Mouse (Mus musculus) embryonic facial prominence, embryonic 15.5 days (tissue): ENCODE measurements at regions not wholly inside any gene's neighbourhood (a gene's known extent, or its start where the extent isn't known, plus 50 kb on each side); places are given as distances from the start of the nearest gene placed in this dataset.

Experiments
- ATAC-seq: fragments of 200-750 bp; cut with Nextera tagmentation; 2 replicates; pipeline ENCODE4 v1.8.0; 2017; ENCODE audit warnings: low read depth, moderate TSS enrichment; ENCODE audit not compliant: insufficient number of reproducible peaks, low FRiP score, low TSS enrichment
- H3K27ac ChIP-seq: fragments of 300-500 bp; sonication (generic); replicated peaks from 2 replicates; pipeline ENCODE4 v1.5.1; 2015; ENCODE audit warnings: mild to moderate bottlenecking, inconsistent platforms
- H3K27me3 ChIP-seq: fragments of 300-500 bp; sonication (generic); 2 replicates; pipeline ENCODE4 v1.6.1; 2015; ENCODE audit warnings: inconsistent platforms
- H3K36me3 ChIP-seq: fragments of 300-500 bp; sonication (generic); 2 replicates; pipeline ENCODE4 v1.6.1; 2015; ENCODE audit warnings: mild to moderate bottlenecking, inconsistent platforms
- H3K4me1 ChIP-seq: fragments of 300-500 bp; sonication (generic); 2 replicates; pipeline ENCODE4 v1.6.1; 2015; ENCODE audit warnings: inconsistent platforms
- H3K4me2 ChIP-seq: fragments of 300-500 bp; sonication (generic); replicated peaks from 2 replicates; pipeline ENCODE4 v1.6.1; 2015; ENCODE audit warnings: mild to moderate bottlenecking, inconsistent platforms
- H3K4me3 ChIP-seq: fragments of 300-500 bp; sonication (generic); replicated peaks from 2 replicates; pipeline ENCODE4 v1.5.1; 2015; ENCODE audit warnings: mild to moderate bottlenecking, inconsistent platforms
- H3K9ac ChIP-seq: fragments of 300-500 bp; sonication (generic); 2 replicates; pipeline ENCODE4 v1.6.1; 2015; ENCODE audit warnings: inconsistent platforms
- H3K9me3 ChIP-seq: fragments of 300-500 bp; sonication (generic); replicated peaks from 2 replicates; pipeline ENCODE4 v1.6.1; 2016; ENCODE audit warnings: inconsistent platforms
- WGBS: fragments of 180-500 bp; shearing (Covaris S2); methylation state at CpG from one replicate; pipeline ENCODE4 v1.1.7; 2015; 5-methylcytosine and 5-hydroxymethylcytosine counted together

DNA sequence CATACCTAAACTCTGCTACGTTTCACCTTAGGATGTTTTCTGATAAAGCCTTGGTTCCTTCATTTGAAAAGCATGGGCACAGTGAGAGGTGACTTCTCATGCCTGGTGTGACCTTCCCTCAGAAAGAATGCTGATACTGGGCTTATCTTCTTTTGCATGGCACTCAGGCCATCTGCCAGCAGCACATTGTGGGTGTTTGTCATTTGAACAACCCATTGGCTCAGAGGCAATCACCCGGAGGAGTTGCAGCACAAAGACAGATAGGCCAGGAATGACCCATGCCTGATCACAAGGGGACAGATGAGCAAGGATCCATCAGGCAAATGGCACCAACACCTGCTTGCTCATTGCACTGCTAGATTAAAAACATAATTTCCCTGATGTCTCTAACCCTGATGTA is 572.7 kb upstream of the Fam19a5 start:
- WGBS = 81% methylated on average over 2 of the region's 2 CpGs
- H3K27me3 ChIP-seq = no peaks in the 10 kb centered on the region
- ATAC-seq = no peak
- no peaks in the 10 kb centered on the region for H3K4me1 ChIP-seq
- no peak overlapping the region for H3K9ac ChIP-seq
- no peak overlapping the region for H3K4me2 ChIP-seq
- H3K27ac ChIP-seq = no peak overlapping the region
- H3K4me3 ChIP-seq = no peak overlapping the region
- no peaks in the 10 kb centered on the region for H3K36me3 ChIP-seq
- H3K9me3 ChIP-seq = no peaks in the 10 kb centered on the region

DNA sequence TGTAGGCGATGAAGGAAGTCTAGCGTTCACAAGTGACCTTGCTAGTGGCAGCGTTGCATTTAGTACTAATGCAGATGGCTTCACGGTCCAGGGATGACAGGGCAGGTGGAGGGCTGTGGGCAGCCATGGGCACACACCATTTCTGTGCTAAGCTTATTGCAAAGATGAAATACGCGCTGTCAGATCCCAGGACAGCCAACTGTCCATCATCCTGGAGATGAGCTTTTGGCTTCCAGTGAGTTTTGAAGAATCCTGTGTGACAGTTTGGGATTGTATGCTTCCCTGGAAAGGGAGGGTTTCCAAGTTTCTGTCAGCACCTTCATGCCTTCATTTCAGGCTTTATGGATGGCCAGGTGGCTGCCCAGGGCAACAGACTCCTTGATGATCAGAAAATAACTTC is 547.9 kb upstream of the Fam19a5 start:
- Histone ChIP-seq H3K27ac (no peak overlapping the region), H3K4me3 (no peak overlapping the region), H3K27me3 (no peaks in the 10 kb centered on the region), H3K36me3 (no peaks in the 10 kb centered on the region), H3K4me1 (no peaks in the 10 kb centered on the region), H3K9ac (no peak overlapping the region), H3K9me3 (no peaks in the 10 kb centered on the region), H3K4me2 (no peak overlapping the region)
- WGBS = 88% methylated on average over 6 of the region's 6 CpGs
- no peak for ATAC-seq

DNA sequence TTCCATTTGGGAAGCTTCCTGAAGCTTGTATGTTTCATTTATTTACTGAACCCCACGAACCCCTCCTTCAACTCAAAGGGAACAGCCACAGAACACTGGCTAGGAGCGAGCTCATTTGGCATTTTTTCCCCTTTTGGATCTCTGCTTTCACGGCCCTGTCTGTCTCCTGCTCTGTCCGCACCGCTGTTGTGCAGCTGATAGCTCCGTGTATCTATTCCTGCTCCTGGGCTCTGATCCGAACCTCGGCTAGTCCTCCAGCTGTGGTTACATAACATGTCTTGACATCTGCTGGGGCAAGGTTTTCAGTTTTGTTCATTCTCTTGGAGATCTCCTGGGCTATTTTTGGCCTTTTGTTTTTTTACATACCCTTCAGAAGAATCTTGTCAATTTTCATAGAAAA is 525.1 kb upstream of the Fam19a5 start:
- H3K9me3 ChIP-seq = no peaks in the 10 kb centered on the region
- H3K27ac ChIP-seq = no peak overlapping the region
- no peaks in the 10 kb centered on the region for H3K27me3 ChIP-seq
- no peak overlapping the region for H3K4me3 ChIP-seq
- 19% methylated on average over 8 of the region's 8 CpGs for WGBS
- H3K9ac ChIP-seq = no peak overlapping the region
- H3K36me3 ChIP-seq = no peaks in the 10 kb centered on the region
- no peaks in the 10 kb centered on the region for H3K4me1 ChIP-seq
- no peak for ATAC-seq
- no peak overlapping the region for H3K4me2 ChIP-seq

DNA sequence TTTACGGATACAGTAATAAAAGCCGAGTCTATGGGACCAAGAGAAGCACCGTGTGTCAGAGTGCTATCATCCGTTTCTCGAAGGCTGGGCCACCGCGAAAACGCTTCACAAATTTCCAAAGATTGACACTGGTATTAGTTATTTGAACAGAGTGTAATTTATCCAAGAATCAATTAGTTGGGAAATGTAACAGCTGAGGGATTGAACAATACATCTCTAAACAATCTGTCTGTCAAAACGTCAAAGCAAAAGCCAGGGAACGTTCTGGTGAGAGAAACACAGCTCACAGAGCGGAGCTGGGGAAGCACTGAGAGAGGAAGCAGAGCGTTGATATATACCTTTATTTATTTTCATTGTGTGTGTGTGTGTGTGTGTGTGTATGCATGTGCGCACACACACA is 498.1 kb upstream of the Fam19a5 start:
- H3K27ac ChIP-seq = no peak overlapping the region
- no peaks in the 10 kb centered on the region for H3K36me3 ChIP-seq
- no peak overlapping the region for H3K4me3 ChIP-seq
- WGBS = 89% methylated on average over 13 of the region's 13 CpGs
- no peaks in the 10 kb centered on the region for H3K27me3 ChIP-seq
- no peak for ATAC-seq
- no peak overlapping the region for H3K9ac ChIP-seq
- H3K4me2 ChIP-seq = no peak overlapping the region
- H3K4me1 ChIP-seq = no peaks in the 10 kb centered on the region
- H3K9me3 ChIP-seq = no peaks in the 10 kb centered on the region

DNA sequence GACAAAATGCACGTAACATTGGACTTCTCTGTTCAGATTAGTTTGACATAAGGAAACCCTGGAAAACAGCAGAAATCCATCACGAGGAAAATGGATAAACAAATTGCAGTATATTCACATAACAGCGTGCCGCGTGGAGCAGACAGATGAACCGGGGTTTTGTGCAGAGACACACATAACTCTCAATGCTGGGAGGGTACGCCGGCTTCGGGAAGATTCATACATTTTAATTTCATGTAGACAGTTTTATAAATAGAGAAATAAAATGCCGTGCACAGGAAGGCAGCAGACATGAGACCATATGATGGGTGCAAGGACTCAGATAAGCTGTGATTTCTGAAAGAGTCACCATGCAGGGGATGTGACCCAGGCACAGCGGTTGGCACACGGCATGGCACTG is 489.9 kb upstream of the Fam19a5 start:
- no peak overlapping the region for H3K4me2 ChIP-seq
- no peak overlapping the region for H3K4me3 ChIP-seq
- no peaks in the 10 kb centered on the region for H3K9me3 ChIP-seq
- WGBS = 91% methylated on average over 12 of the region's 12 CpGs
- H3K27me3 ChIP-seq = no peaks in the 10 kb centered on the region
- no peak overlapping the region for H3K9ac ChIP-seq
- no peak overlapping the region for H3K27ac ChIP-seq
- no peak for ATAC-seq
- no peaks in the 10 kb centered on the region for H3K36me3 ChIP-seq
- H3K4me1 ChIP-seq = no peaks in the 10 kb centered on the region

DNA sequence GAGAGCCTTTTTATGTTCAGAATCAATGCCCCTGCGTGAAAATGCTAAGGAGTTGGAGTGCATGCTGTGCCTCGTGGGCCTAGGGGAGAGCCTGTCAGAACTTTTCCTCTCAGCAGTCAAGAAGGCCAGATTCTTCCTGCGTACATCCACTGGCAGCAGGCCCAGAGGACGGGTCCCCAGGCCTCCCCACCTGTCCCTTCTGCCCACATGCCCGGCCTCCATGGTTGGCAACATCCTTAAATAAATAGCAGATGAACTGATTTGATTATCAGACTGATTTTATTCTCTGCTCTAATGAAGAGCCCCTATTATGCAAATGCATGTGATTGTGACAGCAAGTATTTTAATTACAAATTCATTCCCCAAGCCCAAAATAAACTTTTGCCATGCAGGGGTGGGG is 479.2 kb upstream of the Fam19a5 start:
- no peak for ATAC-seq
- H3K4me2 ChIP-seq = no peak overlapping the region
- 45% methylated on average over 5 of the region's 5 CpGs for WGBS
- H3K27ac ChIP-seq = no peak overlapping the region
- H3K9me3 ChIP-seq = no peaks in the 10 kb centered on the region
- H3K9ac ChIP-seq = no peak overlapping the region
- no peaks in the 10 kb centered on the region for H3K4me1 ChIP-seq
- no peak overlapping the region for H3K4me3 ChIP-seq
- H3K27me3 ChIP-seq = no peaks in the 10 kb centered on the region
- no peaks in the 10 kb centered on the region for H3K36me3 ChIP-seq

DNA sequence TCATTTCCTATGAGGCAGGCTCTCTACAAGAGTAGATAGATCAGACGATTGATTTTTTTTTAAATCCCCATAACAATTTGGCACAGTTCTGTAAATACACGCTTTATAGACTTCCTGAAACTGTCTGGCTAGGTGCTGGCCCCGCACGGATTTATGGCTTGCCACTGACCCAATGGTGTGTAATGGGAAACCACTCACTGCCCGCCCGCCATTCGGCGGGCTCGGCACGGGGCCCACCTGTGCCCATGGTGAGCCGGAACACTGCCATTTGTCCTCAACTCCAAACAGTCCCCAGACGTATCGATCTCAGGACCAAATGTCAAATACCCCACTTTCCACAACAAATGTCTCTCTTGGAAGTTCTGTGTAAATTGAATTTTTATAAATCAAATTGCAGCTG is 475.8 kb upstream of the Fam19a5 start:
- no peak for ATAC-seq
- Histone ChIP-seq H3K27ac (no peak overlapping the region), H3K4me1 (no peaks in the 10 kb centered on the region), H3K9ac (no peak overlapping the region), H3K27me3 (no peaks in the 10 kb centered on the region), H3K4me2 (no peak overlapping the region), H3K4me3 (no peak overlapping the region), H3K36me3 (no peaks in the 10 kb centered on the region), H3K9me3 (no peaks in the 10 kb centered on the region)
- WGBS = 86% methylated on average over 13 of the region's 13 CpGs

DNA sequence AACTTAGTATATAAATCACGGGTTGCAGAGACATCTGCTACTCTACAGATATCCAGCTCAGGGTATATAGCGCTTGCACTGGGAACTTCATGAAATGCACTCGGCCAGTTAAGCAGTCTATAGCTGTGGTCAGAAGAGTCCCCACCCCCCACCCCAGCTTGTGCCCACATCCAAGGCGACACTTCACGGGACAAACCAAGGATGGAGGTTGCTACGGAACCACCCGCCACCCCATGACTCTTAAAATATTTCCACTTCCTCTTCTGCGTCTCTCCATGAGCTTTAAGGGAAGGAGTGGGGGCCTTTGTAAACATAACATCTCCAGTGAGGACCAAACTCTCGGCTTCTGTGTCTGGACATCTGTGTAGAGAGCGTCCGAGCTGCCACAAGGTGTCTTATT is 469.5 kb upstream of the Fam19a5 start:
- H3K36me3 ChIP-seq = no peaks in the 10 kb centered on the region
- no peak overlapping the region for H3K27ac ChIP-seq

DNA sequence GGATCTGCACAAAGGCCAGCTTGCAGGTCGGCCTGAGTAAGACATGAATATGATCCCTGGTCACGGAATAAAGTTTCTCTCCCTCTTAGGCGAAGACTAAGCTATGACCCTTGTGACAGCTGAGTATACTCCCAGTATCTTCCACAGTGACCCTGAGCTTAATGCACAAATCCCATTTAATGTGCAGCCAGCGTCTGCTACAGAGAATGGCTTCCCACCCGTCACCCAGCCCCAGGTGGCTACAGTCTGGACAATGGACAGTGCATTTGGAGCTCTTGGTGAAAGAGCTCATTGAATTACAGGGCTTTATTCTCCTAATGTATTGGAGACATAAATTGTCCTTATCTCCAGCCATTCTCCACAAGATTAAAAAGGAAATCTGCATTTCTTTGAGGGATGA is 454.3 kb upstream of the Fam19a5 start:
- Histone ChIP-seq H3K9ac (no peak overlapping the region), H3K4me2 (no peak overlapping the region), H3K27me3 (no peaks in the 10 kb centered on the region), H3K36me3 (no peaks in the 10 kb centered on the region), H3K4me1 (no peaks in the 10 kb centered on the region), H3K27ac (no peak overlapping the region), H3K9me3 (no peaks in the 10 kb centered on the region), H3K4me3 (no peak overlapping the region)
- WGBS = 75% methylated on average over 5 of the region's 5 CpGs
- no peak for ATAC-seq

More for the DNA sequence above, 469.5 kb upstream of the Fam19a5 start:
- no peaks in the 10 kb centered on the region for H3K4me1 ChIP-seq
- no peaks in the 10 kb centered on the region for H3K27me3 ChIP-seq
- no peak overlapping the region for H3K4me2 ChIP-seq
- WGBS = 84% methylated on average over 11 of the region's 11 CpGs
- no peak overlapping the region for H3K9ac ChIP-seq
- ATAC-seq = no peak
- no peak overlapping the region for H3K4me3 ChIP-seq
- H3K9me3 ChIP-seq = no peaks in the 10 kb centered on the region

DNA sequence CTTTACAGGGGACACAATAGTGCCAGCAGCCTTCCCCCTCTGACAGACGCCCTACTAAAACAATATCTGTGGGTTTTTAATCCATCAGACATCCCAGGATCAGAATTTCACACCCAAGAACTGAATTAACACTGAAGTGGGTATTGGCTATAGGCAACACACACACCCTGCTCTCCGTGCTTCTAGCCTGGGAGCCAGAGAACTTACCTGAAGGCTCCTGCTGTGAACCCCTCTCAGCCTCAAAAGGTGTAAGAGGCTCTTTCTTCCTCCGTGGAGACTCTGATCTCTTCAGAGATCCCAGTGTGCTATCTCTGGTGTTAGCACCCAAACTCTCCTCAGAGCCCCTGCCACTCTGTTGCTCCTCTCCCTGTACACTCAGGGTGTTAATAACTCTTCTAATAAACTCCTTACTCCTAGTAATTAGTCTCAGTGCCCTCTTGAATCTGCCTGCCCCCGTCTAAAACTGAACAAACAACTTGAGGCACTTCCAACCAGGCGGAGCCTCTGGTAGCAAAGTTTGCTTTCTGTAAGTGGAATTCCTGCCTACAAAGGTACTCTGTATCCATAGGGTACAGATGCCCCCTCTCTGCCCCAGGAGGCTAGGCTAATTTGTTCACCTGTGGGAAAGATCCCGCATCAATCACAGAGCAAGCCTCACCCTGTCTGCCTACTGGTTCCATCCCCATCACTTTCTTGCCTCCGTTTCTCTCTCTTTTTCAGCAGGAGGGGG is 452.9 kb upstream of the Fam19a5 start:
- ATAC-seq = no peak
- Histone ChIP-seq H3K27ac (no peak overlapping the region), H3K9me3 (no peaks in the 10 kb centered on the region), H3K4me2 (no peak overlapping the region), H3K4me1 (no peaks in the 10 kb centered on the region), H3K27me3 (no peaks in the 10 kb centered on the region), H3K9ac (no peak overlapping the region), H3K4me3 (no peak overlapping the region), H3K36me3 (no peaks in the 10 kb centered on the region)
- WGBS = 51% methylated on average over 7 of the region's 7 CpGs

DNA sequence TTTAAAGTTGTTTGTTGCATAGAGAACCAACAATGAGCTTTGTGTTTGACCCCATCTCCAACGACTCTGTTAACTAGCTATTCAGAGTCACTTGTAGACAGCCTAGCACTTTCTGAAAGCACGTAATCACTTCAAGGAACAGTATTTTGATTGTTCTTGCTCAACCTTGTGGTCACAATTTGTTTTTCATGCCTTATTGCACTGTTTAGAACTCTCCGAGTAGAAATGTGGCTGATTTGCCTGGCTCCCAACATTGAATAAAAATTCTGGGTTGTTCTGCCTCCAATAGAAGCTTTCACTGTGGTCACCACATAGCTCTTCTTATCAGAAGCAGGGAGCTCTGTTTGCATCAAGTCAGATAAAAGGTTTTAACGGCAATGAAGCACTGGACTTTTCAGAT is 446.9 kb upstream of the Fam19a5 start:
- no peak overlapping the region for H3K4me2 ChIP-seq
- H3K36me3 ChIP-seq = no peaks in the 10 kb centered on the region
- H3K4me3 ChIP-seq = no peak overlapping the region
- H3K9ac ChIP-seq = no peak overlapping the region
- no peaks in the 10 kb centered on the region for H3K27me3 ChIP-seq
- no peaks in the 10 kb centered on the region for H3K4me1 ChIP-seq
- 67% methylated on average over 4 of the region's 4 CpGs for WGBS
- H3K9me3 ChIP-seq = no peaks in the 10 kb centered on the region
- H3K27ac ChIP-seq = no peak overlapping the region
- no peak for ATAC-seq

DNA sequence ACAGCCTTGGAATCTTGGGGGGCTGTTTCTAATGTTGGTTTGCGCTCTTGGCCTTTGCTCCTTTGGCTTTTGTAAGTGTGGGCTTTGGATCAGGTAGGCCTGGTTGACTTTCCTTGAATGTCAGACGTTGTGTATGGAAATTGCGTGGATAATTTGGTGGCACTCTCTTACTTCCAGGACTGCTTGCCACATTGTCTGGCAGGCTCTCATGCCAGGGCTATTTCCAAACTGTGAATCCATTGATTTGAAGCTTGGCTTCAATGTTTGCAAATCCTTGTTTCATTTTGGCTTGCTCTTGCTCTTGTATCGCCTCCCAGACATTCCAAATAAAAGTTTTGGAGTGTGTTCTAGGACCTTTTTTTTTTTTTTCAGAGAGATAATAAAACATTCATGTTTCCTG is 443.0 kb upstream of the Fam19a5 start:
- Histone ChIP-seq H3K4me1 (no peaks in the 10 kb centered on the region), H3K27ac (no peak overlapping the region), H3K4me3 (no peak overlapping the region), H3K27me3 (no peaks in the 10 kb centered on the region), H3K4me2 (no peak overlapping the region), H3K36me3 (no peaks in the 10 kb centered on the region), H3K9me3 (no peaks in the 10 kb centered on the region), H3K9ac (no peak overlapping the region)
- no peak for ATAC-seq
- 86% methylated on average over 4 of the region's 4 CpGs for WGBS
